Mouse (Mus musculus) embryonic facial prominence, embryonic 14.5 days (tissue): Measurements from ENCODE around the gene Npc2. TPM values are rescaled to one million over a fixed set of nuclear protein-coding genes. Genes with fewer than 3 reads are reported as not detected.

Experiments used
- ATAC-seq: fragments of 200-750 bp; cut with Nextera tagmentation; 2 replicates; pipeline ENCODE4 v1.8.0; 2017; ENCODE audit warnings: low read depth, moderate number of reproducible peaks, moderate TSS enrichment
- DNase-seq: peaks from one replicate; pipeline ENCODE4 v3.0.0-alpha.2; 2015; ENCODE audit warnings: low spot score
- H3K27ac ChIP-seq: fragments of 300-500 bp; sonication (generic); replicated peaks from 2 replicates; pipeline ENCODE4 v1.5.1; 2014; ENCODE audit warnings: low read depth, mild to moderate bottlenecking, low read length, moderate library complexity
- H3K27me3 ChIP-seq: fragments of 300-500 bp; sonication (generic); replicated peaks from 2 replicates; pipeline ENCODE4 v1.6.1; 2014; ENCODE audit warnings: low read length; ENCODE audit not compliant: control insufficient read depth, insufficient read depth
- H3K36me3 ChIP-seq: fragments of 300-500 bp; sonication (generic); 2 replicates; pipeline ENCODE4 v1.6.1; 2014; ENCODE audit warnings: low read length, mixed read lengths; ENCODE audit not compliant: control insufficient read depth, insufficient read depth
- H3K4me1 ChIP-seq: fragments of 300-500 bp; sonication (generic); 2 replicates; pipeline ENCODE4 v1.6.1; 2014; ENCODE audit warnings: antibody characterized with exemption, low read length; ENCODE audit not compliant: control insufficient read depth, insufficient read depth
- H3K4me2 ChIP-seq: fragments of 300-500 bp; sonication (generic); 2 replicates; pipeline ENCODE4 v1.6.1; 2014; ENCODE audit warnings: low read depth, mild to moderate bottlenecking, low read length, moderate library complexity, mixed read lengths
- H3K4me3 ChIP-seq: fragments of 300-500 bp; sonication (generic); 2 replicates; pipeline ENCODE4 v1.5.1; 2014; ENCODE audit warnings: low read depth, mild to moderate bottlenecking, low read length
- H3K9ac ChIP-seq: fragments of 300-500 bp; sonication (generic); 2 replicates; pipeline ENCODE4 v1.6.1; 2014; ENCODE audit warnings: low read depth, mild to moderate bottlenecking, low read length, moderate library complexity, mixed read lengths
- H3K9me3 ChIP-seq: fragments of 300-500 bp; sonication (generic); 2 replicates; pipeline ENCODE4 v1.6.1; 2016; ENCODE audit warnings: low read length; ENCODE audit not compliant: control insufficient read depth
- WGBS: fragments of 180-500 bp; shearing (Covaris S2); extraction: QIAGEN DNeasy Blood & Tissue Kit; methylation state at CpG from one replicate; pipeline ENCODE4 v1.1.7; 2014; 5-methylcytosine and 5-hydroxymethylcytosine counted together
- polyA plus RNA-seq: library from polyadenylated mRNA; unstranded; fragments of >200 nt; fragmentation: Nextera tagmentation; extraction: Ambion mirVana; gene quantifications from 2 replicates; pipeline ENCODE4 v1.2.1, GENCODE M21; 2014

Gene Npc2
- polyA plus RNA-seq, 1 experiment from 2014 or later = 63.8 TPM

GRCm38 (mm10) chr12:84759063-84759462 lies 13.9 kb downstream of the Npc2 start:
- H3K27me3 ChIP-seq = no peaks in the 10 kb centered on the region
- no peak overlapping the region for H3K4me2 ChIP-seq
- H3K4me3 ChIP-seq = no peak overlapping the region
- no peak overlapping the region for H3K9ac ChIP-seq
- DNase-seq (peak; percentile 26), ATAC-seq (no peak)
- no peaks in the 10 kb centered on the region for H3K4me1 ChIP-seq
- peaks cover 67% of the 10 kb centered on the region for H3K36me3 ChIP-seq
- 73% methylated on average over 2 of the region's 2 CpGs for WGBS
- no peaks in the 10 kb centered on the region for H3K9me3 ChIP-seq
- H3K27ac ChIP-seq = no peak overlapping the region

- ATAC-seq (no peak), DNase-seq (no peak)
- peaks cover 51% of the 10 kb centered on the region for H3K36me3 ChIP-seq
- H3K4me1 ChIP-seq = no peaks in the 10 kb centered on the region
- 88% methylated on average over 10 of the region's 10 CpGs for WGBS
- H3K9ac ChIP-seq = no peak overlapping the region
- H3K27ac ChIP-seq = no peak overlapping the region
- no peaks in the 10 kb centered on the region for H3K27me3 ChIP-seq
- no peak overlapping the region for H3K4me2 ChIP-seq
- H3K9me3 ChIP-seq = no peaks in the 10 kb centered on the region
- H3K4me3 ChIP-seq = no peak overlapping the region
Observed at GRCm38 (mm10) chr12:84756016-84756415, 16.9 kb downstream of the Npc2 start.

GRCm38 (mm10) chr12:84755008-84755695 lies 17.8 kb downstream of the Npc2 start:
- no peaks in the 10 kb centered on the region for H3K9me3 ChIP-seq
- H3K36me3 ChIP-seq = peaks cover 43% of the 10 kb centered on the region
- no peak overlapping the region for H3K4me3 ChIP-seq
- H3K4me1 ChIP-seq = no peaks in the 10 kb centered on the region
- no peak overlapping the region for H3K9ac ChIP-seq
- no peaks in the 10 kb centered on the region for H3K27me3 ChIP-seq
- no peak overlapping the region for H3K27ac ChIP-seq
- ATAC-seq (peak; percentile 74; the same call in 1 of the 2 replicates), DNase-seq (peak; percentile 47)
- WGBS = 61% methylated on average over 16 of the region's 16 CpGs
- H3K4me2 ChIP-seq = no peak overlapping the region

GRCm38 (mm10) chr12:84752131-84752977 lies 20.6 kb downstream of the Npc2 start:
- Histone ChIP-seq H3K4me2 (no peak overlapping the region), H3K4me1 (no peaks in the 10 kb centered on the region), H3K27me3 (no peaks in the 10 kb centered on the region), H3K9ac (no peak overlapping the region), H3K9me3 (no peaks in the 10 kb centered on the region), H3K27ac (no peak overlapping the region), H3K36me3 (peaks cover 18% of the 10 kb centered on the region), H3K4me3 (no peak overlapping the region)
- 40% methylated on average over 14 of the region's 14 CpGs for WGBS
- ATAC-seq (peak; percentile 73; the same call in 1 of the 2 replicates), DNase-seq (peak; percentile 80)

- DNase-seq (no peak), ATAC-seq (no peak)
- H3K27me3 ChIP-seq = no peaks in the 10 kb centered on the region
- no peak overlapping the region for H3K4me2 ChIP-seq
- no peaks in the 10 kb centered on the region for H3K9me3 ChIP-seq
- H3K9ac ChIP-seq = no peak overlapping the region
- H3K36me3 ChIP-seq = peaks cover 2% of the 10 kb centered on the region
- H3K4me3 ChIP-seq = no peak overlapping the region
- 77% methylated on average over 14 of the region's 14 CpGs for WGBS
- no peaks in the 10 kb centered on the region for H3K4me1 ChIP-seq
- H3K27ac ChIP-seq = no peak overlapping the region
Observed at GRCm38 (mm10) chr12:84750661-84751060, 22.3 kb downstream of the Npc2 start.

- no peak overlapping the region for H3K27ac ChIP-seq
- no peak for DNase-seq
- WGBS = 72% methylated on average over 3 of the region's 3 CpGs
Observed at GRCm38 (mm10) chr12:84748134-84748533, 24.8 kb downstream of the Npc2 start.

GRCm38 (mm10) chr12:84745700-84746099 lies 27.3 kb downstream of the Npc2 start:
- no peaks in the 10 kb centered on the region for H3K27me3 ChIP-seq
- H3K4me3 ChIP-seq = no peak overlapping the region

More at GRCm38 (mm10) chr12:84748134-84748533, 24.8 kb downstream of the Npc2 start:
- Histone ChIP-seq H3K9me3 (no peaks in the 10 kb centered on the region), H3K9ac (no peak overlapping the region), H3K4me2 (no peak overlapping the region), H3K4me1 (no peaks in the 10 kb centered on the region), H3K36me3 (no peaks in the 10 kb centered on the region), H3K4me3 (no peak overlapping the region), H3K27me3 (no peaks in the 10 kb centered on the region)
- no peak for ATAC-seq

GRCm38 (mm10) chr12:84743496-84743895 lies 29.5 kb downstream of the Npc2 start:
- H3K9ac ChIP-seq = no peak overlapping the region
- WGBS = 86% methylated on average over 10 of the region's 10 CpGs
- no peak overlapping the region for H3K27ac ChIP-seq
- H3K4me3 ChIP-seq = no peak overlapping the region
- H3K4me1 ChIP-seq = no peaks in the 10 kb centered on the region
- ATAC-seq = no peak
- H3K9me3 ChIP-seq = no peaks in the 10 kb centered on the region
- H3K36me3 ChIP-seq = no peaks in the 10 kb centered on the region
- no peak overlapping the region for H3K4me2 ChIP-seq
- H3K27me3 ChIP-seq = no peaks in the 10 kb centered on the region
- no peak for DNase-seq

More at GRCm38 (mm10) chr12:84745700-84746099, 27.3 kb downstream of the Npc2 start:
- no peak overlapping the region for H3K4me2 ChIP-seq
- H3K36me3 ChIP-seq = no peaks in the 10 kb centered on the region
- H3K9ac ChIP-seq = no peak overlapping the region
- no peak overlapping the region for H3K27ac ChIP-seq
- H3K9me3 ChIP-seq = no peaks in the 10 kb centered on the region
- WGBS = 50% methylated on average over 4 of the region's 4 CpGs
- ATAC-seq = no peak
- H3K4me1 ChIP-seq = no peaks in the 10 kb centered on the region
- no peak for DNase-seq
